Mouse (Mus musculus) cerebellum, adult 11-12 months (tissue): ENCODE measurements around the gene Stk19.

Source experiments
- DNase-seq: peaks from one replicate; pipeline ENCODE4 v3.0.0; 2022

Stk19 gene

GRCm38 (mm10) chr17:34796311-34797140 lies 40.2 kb downstream of the Stk19 start:
- DNase-seq = no peak

DNA sequence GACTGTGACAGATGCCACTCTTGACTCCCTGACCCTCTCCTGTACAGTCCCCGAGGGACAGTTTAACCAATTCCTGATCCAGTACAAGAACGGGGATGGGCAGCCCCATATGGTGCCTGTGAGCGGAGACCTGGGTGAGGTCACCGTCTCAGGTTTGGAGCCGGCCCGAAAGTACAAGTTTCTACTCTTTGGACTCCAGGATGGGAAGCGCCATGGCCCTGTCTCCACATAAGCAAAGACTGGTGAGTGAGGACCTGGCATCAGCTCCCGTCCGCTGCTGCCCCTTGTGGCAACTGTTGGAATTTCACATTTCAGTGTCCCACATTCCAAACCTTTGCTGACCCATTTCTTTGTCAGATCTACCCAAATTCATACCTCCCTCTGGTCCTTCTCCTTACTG lies 41.1 kb downstream of the Stk19 start:
- peak; percentile 17 for DNase-seq

- DNase-seq = no peak
Observed at GRCm38 (mm10) chr17:34795016-34795415, 41.7 kb downstream of the Stk19 start.

- DNase-seq = no peak
Observed at GRCm38 (mm10) chr17:34777680-34778325, 58.9 kb downstream of the Stk19 start.
